In genomic region chr17:16087046-16087445, GRCm38 (mm10) we compare ENCODE assay signal across 34 mouse cellular contexts.
"Had no signal": no experiment of that assay in that cellular context is flagged by ENCODE, and none has a peak within 500 bp of the region (broad histone marks: within the 10 kb centered on the region; RNA-seq: fewer than 3 reads in every experiment).

No protein-coding gene starts in this region.

- H3K4me1 ChIP-seq: heart, embryonic 10.5 days; heart, embryonic 12.5 days; heart, embryonic 13.5 days; heart, embryonic 15.5 days; hindbrain, embryonic 12.5 days; hindbrain, embryonic 13.5 days; intestine, embryonic 15.5 days; kidney, embryonic 15.5 days had no signal

- H3K4me3 ChIP-seq: heart, embryonic 10.5 days; heart, embryonic 12.5 days; heart, embryonic 13.5 days; heart, embryonic 15.5 days; hindbrain, embryonic 10.5 days; hindbrain, embryonic 12.5 days; hindbrain, embryonic 13.5 days; hindbrain, embryonic 15.5 days; intestine, embryonic 15.5 days; kidney, embryonic 15.5 days; layer of hippocampus, adult 2 months had no signal

- ATAC-seq: hindbrain, postnatal 0 days; inflammation-experienced regulatory T-cells, adult 6 months; intestine, embryonic 15.5 days; intestine, embryonic 16.5 days; intestine, postnatal 0 days had no signal

- DNase-seq: heart, postnatal 10 days; heart, postnatal 14 days; heart, postnatal 36 days; heart, postnatal 4 days; kidney, adult 11 months; kidney, adult 18-20 months; kidney, adult 2 months; kidney, adult 8-10 months; kidney, adult 9 months; kidney, postnatal 10 days; kidney, postnatal 14 days; kidney, postnatal 25 days; kidney, postnatal 36 days; kidney, postnatal 4 days; layer of hippocampus, adult 9-11 months; layer of hippocampus, postnatal 36 days had no signal

- H3K9ac ChIP-seq: heart, embryonic 12.5 days; heart, embryonic 13.5 days; heart, embryonic 15.5 days; hindbrain, embryonic 12.5 days; hindbrain, embryonic 13.5 days; hindbrain, embryonic 14.5 days; hindbrain, embryonic 15.5 days; intestine, embryonic 15.5 days; kidney, embryonic 15.5 days had no signal

- H3K27me3 ChIP-seq: heart, embryonic 12.5 days; heart, embryonic 13.5 days; heart, embryonic 15.5 days; hindbrain, embryonic 12.5 days; hindbrain, embryonic 13.5 days; hindbrain, embryonic 15.5 days; intestine, embryonic 15.5 days; kidney, embryonic 15.5 days had no signal

- H3K36me3 ChIP-seq: heart, embryonic 10.5 days; heart, embryonic 12.5 days; heart, embryonic 13.5 days; heart, embryonic 15.5 days; hindbrain, embryonic 10.5 days; hindbrain, embryonic 12.5 days; hindbrain, embryonic 13.5 days; hindbrain, embryonic 15.5 days; intestine, embryonic 15.5 days; kidney, embryonic 15.5 days had no signal

- H3K4me2 ChIP-seq: heart, embryonic 11.5 days; heart, embryonic 12.5 days; heart, embryonic 13.5 days; heart, embryonic 15.5 days; hindbrain, embryonic 12.5 days; hindbrain, embryonic 13.5 days; hindbrain, embryonic 14.5 days; hindbrain, embryonic 15.5 days; intestine, embryonic 15.5 days; kidney, embryonic 15.5 days had no signal

- H3K9me3 ChIP-seq: heart, embryonic 10.5 days; heart, embryonic 12.5 days; heart, embryonic 13.5 days; heart, embryonic 15.5 days; hindbrain, embryonic 10.5 days; hindbrain, embryonic 12.5 days; hindbrain, embryonic 13.5 days; hindbrain, embryonic 15.5 days; intestine, embryonic 15.5 days; kidney, embryonic 15.5 days had no signal

- H3K27ac ChIP-seq: heart, embryonic 10.5 days; heart, embryonic 13.5 days; heart, embryonic 15.5 days; hindbrain, embryonic 10.5 days; hindbrain, embryonic 12.5 days; hindbrain, embryonic 13.5 days; hindbrain, embryonic 14.5 days; hindbrain, embryonic 15.5 days; hindbrain, postnatal 0 days; intestine, embryonic 15.5 days; kidney, embryonic 15.5 days; kidney, postnatal 0 days; layer of hippocampus, adult 2 months had no signal
